Comparison of ENCODE assay signal across 8 mouse cellular contexts in the genomic region with DNA sequence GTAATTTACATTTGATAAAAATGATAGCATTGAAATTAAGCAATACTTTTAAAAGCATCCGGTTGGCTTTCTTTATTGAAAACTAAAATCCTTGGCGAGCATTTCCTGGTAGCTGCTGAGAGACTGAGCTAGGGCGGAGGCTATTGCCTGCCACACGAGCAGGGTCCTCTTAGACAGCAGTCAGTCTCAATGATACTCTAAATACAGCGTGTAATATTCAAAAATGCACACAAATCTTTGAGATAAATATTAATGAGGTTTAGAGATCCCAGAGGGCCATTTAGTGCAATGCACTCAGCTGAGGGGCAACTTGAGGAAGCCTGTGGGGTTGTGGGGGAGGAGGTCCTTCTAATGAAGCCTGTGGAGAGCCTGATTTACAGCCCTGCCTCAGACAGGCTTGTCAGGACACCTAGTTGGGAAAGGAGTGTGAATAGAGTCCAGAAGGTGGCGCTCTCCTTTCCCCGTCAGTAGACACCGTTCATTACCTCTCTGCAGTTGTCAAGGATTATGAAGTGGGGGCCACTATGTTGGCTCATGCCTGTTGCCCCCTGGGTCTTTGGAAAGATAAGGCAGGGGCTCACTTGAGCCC. TPM values are rescaled to one million over a fixed set of nuclear protein-coding genes. Genes with fewer than 3 reads are reported as not detected.
DNase-seq lines count a peak whose midpoint lies in the region; ATAC-seq and TF ChIP-seq lines count a peak whose summit lies in the region.
"Had no signal": no experiment of that assay in that cellular context is flagged by ENCODE, and none has a peak within 500 bp of the region (broad histone marks: within the 10 kb centered on the region; RNA-seq: fewer than 3 reads in every experiment).

No protein-coding gene starts in this region.

- peak; percentile 80 for TF ChIP-seq CTCF in layer of hippocampus, adult 2 months (conservative IDR thresholded peaks at IDR 0.05)

- no peak for DNase-seq in layer of hippocampus, adult 2 months (ENCODE audit: low spot score in 2 of 2)
- no peak for DNase-seq in layer of hippocampus, adult 11-12 months (ENCODE audit: low spot score)
- peak; percentile 58 for DNase-seq in NIH3T3 (ENCODE audit: low read depth)
- DNase-seq in embryonic facial prominence, embryonic 10.5 days (ENCODE audit: low spot score), result peak; percentile 16
- DNase-seq in heart, adult 9 months (ENCODE audit: low spot score in 2 of 2), result no peak
- no peak for DNase-seq in frontal cortex, postnatal 25 days (ENCODE audit: low spot score in 2 of 2)

- H3K27me3 ChIP-seq in embryonic facial prominence, embryonic 10.5 days (replicated peaks; ENCODE audit: low read depth, poor library complexity, severe bottlenecking), result no peaks in the 10 kb centered on the region
- no peaks in the 10 kb centered on the region for H3K27me3 ChIP-seq in midbrain, embryonic 12.5 days

- no peaks in the 10 kb centered on the region for H3K36me3 ChIP-seq in embryonic facial prominence, embryonic 10.5 days (replicated peaks)
- no peaks in the 10 kb centered on the region for H3K36me3 ChIP-seq in midbrain, embryonic 12.5 days

- no peak overlapping the region for H3K9ac ChIP-seq in midbrain, embryonic 12.5 days (replicated peaks)

- H3K4me2 ChIP-seq in midbrain, embryonic 12.5 days (replicated peaks), result no peak overlapping the region

- H3K27ac ChIP-seq in layer of hippocampus, adult 2 months, result no peak overlapping the region
- H3K27ac ChIP-seq in embryonic facial prominence, embryonic 10.5 days (replicated peaks), result no peak overlapping the region
- H3K27ac ChIP-seq in midbrain, embryonic 12.5 days (replicated peaks), result no peak overlapping the region

- H3K4me1 ChIP-seq in embryonic facial prominence, embryonic 10.5 days, result no peaks in the 10 kb centered on the region
- H3K4me1 ChIP-seq in midbrain, embryonic 12.5 days, result 0 out of 2 replicates have a peak, but pooled peaks cover 2% of the 10 kb centered on the region

- H3K4me3 ChIP-seq in layer of hippocampus, adult 2 months, result no peak overlapping the region
- H3K4me3 ChIP-seq in embryonic facial prominence, embryonic 10.5 days, result no peak overlapping the region
- no peak overlapping the region for H3K4me3 ChIP-seq in midbrain, embryonic 12.5 days
- H3K4me3 ChIP-seq: megakaryocyte, embryonic 14.5 days had no signal

- H3K9me3 ChIP-seq in embryonic facial prominence, embryonic 10.5 days, result no peaks in the 10 kb centered on the region
- H3K9me3 ChIP-seq in midbrain, embryonic 12.5 days, result no peaks in the 10 kb centered on the region
- H3K9me3 ChIP-seq: megakaryocyte, embryonic 14.5 days had no signal

- WGBS in embryonic facial prominence, embryonic 10.5 days, result 42% methylated on average over 8 of the region's 8 CpGs
- 39% methylated on average over 8 of the region's 8 CpGs for WGBS in midbrain, embryonic 12.5 days

- peak; percentile 71 for ATAC-seq in midbrain, embryonic 12.5 days (ENCODE audit: low FRiP score, low read depth)

RNA-seq across cellular contexts. Expression of a gene that starts 6.6 kb away (rescaled TPM):
- under 1 TPM; 0.61 to 0.77 TPM for total RNA-seq in layer of hippocampus, adult 2 months (2021)
- not detected in 2 replicates for polyA plus RNA-seq in embryonic facial prominence, embryonic 10.5 days (2016; fragmentation: Nextera tagmentation; extraction: Ambion mirVana)
- polyA plus RNA-seq in midbrain, embryonic 12.5 days (2016; fragmentation: Nextera tagmentation; extraction: Ambion mirVana), result not detected in 2 replicates

RNA-seq across cellular contexts. Expression of a gene that starts 7.5 kb away (rescaled TPM):
- 100 to 1,000 TPM; 138 to 141 TPM for total RNA-seq in layer of hippocampus, adult 2 months (2021)
- polyA plus RNA-seq in embryonic facial prominence, embryonic 10.5 days (2016; fragmentation: Nextera tagmentation; extraction: Ambion mirVana), result 9.9 and 10.8 TPM in 2 replicates
- 24.7 and 25.5 TPM in 2 replicates for polyA plus RNA-seq in midbrain, embryonic 12.5 days (2016; fragmentation: Nextera tagmentation; extraction: Ambion mirVana)

Comparison
In these comparisons a context has a peak if more than half of its experiments do, and no peak if none do; other contexts are left out.
1. DNase-seq: peak in NIH3T3 (single experiment) and embryonic facial prominence, embryonic 10.5 days (single experiment); none in layer of hippocampus, adult 2 months (0 of 2), layer of hippocampus, adult 11-12 months (single experiment), heart, adult 9 months (0 of 2) and frontal cortex, postnatal 25 days (0 of 2).